Mouse (Mus musculus): ENCODE data around the gene Wdr46. TPM values are rescaled to one million over a fixed set of nuclear protein-coding genes. Genes with fewer than 3 reads are reported as not detected.
"Not testable (repeated sequence)": the region's sequence is repeated elsewhere in the genome, so short reads cannot be mapped to it uniquely, and the experiment has no call there.

Wdr46 gene
- total RNA-seq, 4 experiments from 2014 or later: 13.2 to 17.4 (median 14.9) TPM

- DNase-seq (ENCODE audit: low spot score in 2 of 2): peak in 1 of 2 experiments; percentile 64
Observed at GRCm38 (mm10) chr17:33951021-33951946, 10.8 kb downstream of the Wdr46 start, which contains the start of gene B3galt4. TSS of gene B3galt4 (minus strand) at chr17:33951488.

DNA sequence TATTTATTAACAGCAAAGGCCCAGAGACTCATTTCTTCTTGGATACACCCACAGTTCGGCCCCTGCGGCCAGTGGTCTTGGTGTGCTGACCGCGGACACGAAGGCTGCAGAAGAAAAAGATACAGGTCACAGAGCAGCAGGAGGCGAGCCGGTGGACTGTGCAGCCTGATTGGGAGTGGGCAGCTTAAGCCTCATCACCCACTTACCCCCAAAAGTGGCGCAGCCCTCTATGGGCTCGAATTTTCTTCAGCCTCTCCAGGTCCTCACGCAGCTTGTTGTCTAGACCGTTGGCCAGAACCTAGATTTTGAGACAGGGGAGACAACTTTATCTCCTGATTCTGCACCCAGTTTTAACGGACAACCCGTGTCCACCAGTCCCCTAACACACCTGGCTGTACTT is 11.6 kb downstream of the Wdr46 start:
- DNase-seq (ENCODE audit: low spot score in 2 of 2): not testable (repeated sequence)

DNA sequence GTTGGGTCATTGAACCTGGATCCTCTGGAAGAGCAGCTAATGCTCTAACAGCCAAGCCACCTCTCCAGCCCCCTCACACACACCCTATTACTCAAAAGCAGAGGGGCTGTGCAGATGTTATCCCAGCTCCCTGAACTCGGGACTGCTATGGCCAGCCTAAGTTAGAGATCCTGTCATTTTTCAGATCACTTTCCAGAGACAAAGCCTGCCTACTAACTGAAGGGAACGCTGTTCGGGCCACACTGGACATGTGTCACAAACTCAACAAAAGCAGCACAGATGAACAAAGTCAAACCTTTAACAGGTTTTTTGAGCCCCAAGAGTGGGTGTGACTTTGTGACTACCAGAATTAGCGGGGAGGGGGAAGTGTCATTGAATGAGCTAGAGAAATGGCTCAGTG is 12.4 kb downstream of the Wdr46 start:
- DNase-seq (ENCODE audit: low spot score in 2 of 2): no peak

DNA sequence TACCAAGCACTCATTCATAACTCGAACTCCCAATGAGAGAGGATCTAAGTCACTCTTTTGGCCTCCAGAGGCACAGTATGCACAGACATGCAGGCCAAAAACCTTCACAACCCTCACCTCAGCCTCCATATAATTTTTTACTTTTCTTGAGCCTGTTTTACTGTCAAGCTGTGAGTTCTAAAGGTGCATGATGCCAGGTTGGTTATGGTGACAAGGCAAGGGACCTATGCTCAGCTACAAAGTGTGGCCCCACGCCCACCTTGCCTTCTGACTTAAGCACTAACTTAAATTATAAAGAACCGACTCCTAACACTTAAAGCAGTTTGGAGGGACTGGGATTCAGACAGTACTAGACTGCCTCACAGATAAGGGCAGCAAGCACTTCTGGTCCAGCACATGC is 12.8 kb downstream of the Wdr46 start:
- no peak for DNase-seq (ENCODE audit: low spot score in 2 of 2)

- no peak for DNase-seq (ENCODE audit: low spot score in 2 of 2)
Observed at GRCm38 (mm10) chr17:33953961-33954565, 13.6 kb downstream of the Wdr46 start.

- peak in 1 of 2 experiments; percentile 8 for DNase-seq (ENCODE audit: low spot score in 2 of 2)
Observed at GRCm38 (mm10) chr17:33954646-33955554, 14.4 kb downstream of the Wdr46 start.

DNA sequence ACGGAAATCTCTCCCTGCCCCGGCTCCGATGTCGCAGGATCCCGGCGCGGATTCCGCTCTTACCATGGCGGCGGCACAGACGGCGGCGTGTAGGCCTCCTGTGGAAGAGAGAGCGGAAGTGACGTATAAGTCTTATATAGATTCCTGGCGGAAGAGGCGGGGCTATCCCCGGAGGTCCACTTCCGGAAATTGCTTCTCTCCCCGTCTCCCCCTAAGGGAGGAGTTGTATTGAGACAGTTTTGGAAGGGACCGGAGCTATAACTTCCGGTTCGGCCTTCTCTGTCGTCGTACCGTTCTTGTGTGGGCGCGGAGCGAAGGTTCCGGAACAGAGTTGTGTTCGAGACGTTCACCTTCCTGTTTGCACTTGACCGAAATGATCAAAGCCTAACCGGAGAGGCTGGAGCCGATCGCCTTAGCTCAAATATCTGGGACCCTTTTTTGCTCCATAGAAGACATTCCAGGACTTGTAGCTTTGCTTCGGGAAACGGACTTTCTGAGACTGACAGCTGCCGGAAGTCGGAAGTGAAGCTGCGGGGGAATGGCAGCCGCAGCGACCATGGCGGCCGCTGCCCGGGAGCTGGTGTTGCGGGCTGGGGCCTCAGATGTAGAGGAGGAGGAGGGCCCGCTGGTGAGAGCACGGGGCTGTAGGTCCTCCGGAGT is 15.2 kb downstream of the Wdr46 start, which contains the start of the genes Vps52 and Rps18:
Gene Vps52, plus strand, starts transcription at position 258 of the 660 bp plus-strand sequence.
Gene Rps18, minus strand, starts transcription at position 447 of the 660 bp plus-strand sequence.
- peak; percentile 97 to 98 for DNase-seq (ENCODE audit: low spot score in 2 of 2)

GRCm38 (mm10) chr17:33956336-33956735 is 15.9 kb downstream of the Wdr46 start:
- no peak for DNase-seq (ENCODE audit: low spot score in 2 of 2)

GRCm38 (mm10) chr17:33957493-33957892 is 17.0 kb downstream of the Wdr46 start:
- DNase-seq (ENCODE audit: low spot score in 2 of 2): no peak

DNA sequence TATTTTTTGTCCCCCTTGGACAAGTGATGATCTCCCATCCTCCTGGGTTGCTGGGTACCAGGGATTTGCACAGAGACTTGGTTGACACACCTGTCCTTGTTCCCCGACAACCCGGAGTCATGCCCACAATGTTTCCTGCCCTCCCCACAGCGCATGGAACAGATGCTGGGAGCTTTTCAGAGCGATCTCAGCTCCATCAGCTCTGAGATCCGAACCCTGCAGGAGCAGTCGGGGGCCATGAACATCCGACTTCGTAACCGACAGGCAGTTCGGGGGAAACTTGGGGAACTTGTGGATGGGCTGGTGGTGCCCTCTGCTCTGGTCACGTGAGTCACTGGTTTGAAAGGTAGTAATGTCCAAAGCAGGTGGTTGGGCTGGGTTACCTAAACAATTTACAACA is 18.0 kb downstream of the Wdr46 start:
- DNase-seq (ENCODE audit: low spot score in 2 of 2): no peak

DNA sequence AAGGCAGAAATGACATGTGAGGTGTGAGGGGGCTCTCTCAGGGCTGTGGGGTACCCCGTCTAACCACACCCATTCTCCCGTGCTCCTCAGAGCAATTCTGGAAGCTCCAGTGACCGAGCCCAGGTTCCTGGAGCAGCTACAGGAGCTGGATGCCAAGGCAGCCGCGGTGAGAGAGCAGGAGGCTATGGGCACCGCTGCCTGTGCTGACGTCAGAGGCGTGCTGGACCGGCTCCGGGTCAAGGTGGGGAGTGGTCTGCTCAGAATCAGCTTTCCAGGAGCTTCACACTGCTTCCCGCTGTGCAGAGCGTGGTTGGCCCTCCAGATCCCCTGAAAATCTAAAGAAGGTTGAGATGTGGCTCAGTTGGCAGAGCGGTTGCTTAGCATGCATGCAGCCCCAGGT is 18.7 kb downstream of the Wdr46 start:
- peak in 1 of 2 experiments; percentile 6 for DNase-seq (ENCODE audit: low spot score in 2 of 2)

- DNase-seq (ENCODE audit: low spot score in 2 of 2): no peak
Observed at GRCm38 (mm10) chr17:33959948-33960347, 19.5 kb downstream of the Wdr46 start.

GRCm38 (mm10) chr17:33962876-33963275 is 22.4 kb downstream of the Wdr46 start:
- no peak for DNase-seq (ENCODE audit: low spot score in 2 of 2)

- DNase-seq (ENCODE audit: low spot score in 2 of 2): no peak
Observed at GRCm38 (mm10) chr17:33965082-33965845, 24.8 kb downstream of the Wdr46 start.

DNA sequence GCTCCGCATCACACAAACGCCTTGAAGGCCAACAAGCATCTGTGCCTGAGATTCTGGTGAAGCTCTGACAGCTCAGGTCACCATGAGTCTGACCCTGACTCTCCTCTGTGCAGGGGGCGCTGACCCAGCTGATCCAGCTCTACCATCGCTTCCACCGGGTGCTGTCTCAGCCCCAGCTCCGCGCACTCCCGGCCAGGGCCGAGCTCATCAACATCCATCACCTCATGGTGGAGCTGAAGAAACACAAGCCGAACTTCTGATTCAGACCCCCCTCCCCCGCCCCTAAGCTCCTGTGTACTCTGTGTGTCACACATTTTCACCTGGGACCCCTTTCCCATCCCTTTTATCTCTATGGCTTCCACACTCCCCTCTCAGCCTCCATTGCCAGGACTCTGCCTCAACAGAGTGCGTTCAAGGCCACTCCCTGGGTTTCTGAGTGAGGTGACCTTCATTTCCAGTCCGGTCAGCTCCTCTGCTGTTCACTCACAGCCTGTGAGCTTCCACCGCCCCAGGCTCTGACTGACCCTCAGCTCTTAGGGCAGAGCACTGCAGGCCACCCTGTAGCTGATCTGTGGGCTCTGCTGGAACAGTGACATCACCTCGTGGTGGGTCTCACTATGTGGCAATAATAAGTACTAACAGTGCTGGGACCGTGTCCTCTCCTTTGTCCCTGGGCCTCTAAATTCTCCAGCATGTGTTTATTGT is 25.5 kb downstream of the Wdr46 start:
- no peak for DNase-seq (ENCODE audit: low spot score in 2 of 2)

- DNase-seq (ENCODE audit: low spot score in 2 of 2): peak in 1 of 2 experiments; percentile 84
Observed at GRCm38 (mm10) chr17:33968489-33968888, 28.0 kb downstream of the Wdr46 start.

DNA sequence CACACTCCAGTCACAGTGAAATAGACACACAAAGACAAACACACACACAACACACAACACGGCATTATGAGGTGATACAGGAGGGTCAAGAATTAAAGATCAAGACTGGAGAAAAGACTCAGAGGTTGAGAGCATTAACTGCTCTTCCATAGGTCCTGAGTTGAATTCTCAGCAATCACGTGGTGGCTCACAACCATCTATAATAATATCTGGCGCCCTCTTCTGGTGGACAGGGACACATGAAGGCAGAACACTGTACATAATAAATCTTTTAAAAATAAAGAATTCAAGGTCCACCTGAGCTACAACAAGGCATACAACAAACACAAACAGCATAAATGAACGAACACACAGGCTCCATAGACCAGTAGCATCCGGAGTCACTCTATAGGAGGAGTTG is 28.5 kb downstream of the Wdr46 start:
- no peak for DNase-seq (ENCODE audit: low spot score in 2 of 2)

GRCm38 (mm10) chr17:33969394-33969793 is 28.9 kb downstream of the Wdr46 start:
- no peak for DNase-seq (ENCODE audit: low spot score in 2 of 2)

- DNase-seq (ENCODE audit: low spot score in 2 of 2): no peak
Observed at GRCm38 (mm10) chr17:33972691-33973090, 32.2 kb downstream of the Wdr46 start.

All from layer of hippocampus, adult 8-10 months (tissue).